Mouse (Mus musculus) layer of hippocampus, postnatal 14 days (tissue): Measurements from ENCODE around the gene Pex19. TPM values are rescaled to one million over a fixed set of nuclear protein-coding genes. Genes with fewer than 3 reads are reported as not detected.

Experiments used
- DNase-seq, 2 experiments: peaks; one replicate each; pipeline ENCODE4 v3.0.0; 2021 to 2022; ENCODE audit warnings: low spot score in 2 of 2, mixed read lengths in 1 of 2
- total RNA-seq, 2 experiments: library from RNA; stranded (reverse); gene quantifications; 2 replicates each; pipeline ENCODE4 v1.2.3; 2021

Gene Pex19
- total RNA-seq, 2 experiments from 2014 or later: 98.8 to 110 TPM

DNA sequence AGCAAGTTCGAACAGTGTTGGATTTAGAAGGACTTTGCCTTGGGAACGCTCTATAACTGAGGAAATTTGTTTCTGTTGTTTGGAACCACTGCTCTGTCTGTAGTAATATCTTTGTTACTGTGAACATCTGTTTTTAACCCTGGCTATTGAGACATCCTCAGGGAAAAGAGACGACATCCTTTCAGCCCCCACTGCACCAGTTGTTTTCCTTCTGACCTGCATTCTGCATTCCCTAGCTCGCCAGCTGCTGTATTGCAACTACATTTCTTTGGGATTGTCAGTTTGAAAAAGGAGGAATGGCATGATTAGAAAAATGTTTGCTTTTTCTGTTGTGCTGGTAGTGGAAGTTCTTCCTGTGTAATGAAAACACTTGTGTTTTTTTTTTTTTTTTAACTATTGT lies 54.3 kb downstream of the Pex19 start:
- DNase-seq: no peak

DNA sequence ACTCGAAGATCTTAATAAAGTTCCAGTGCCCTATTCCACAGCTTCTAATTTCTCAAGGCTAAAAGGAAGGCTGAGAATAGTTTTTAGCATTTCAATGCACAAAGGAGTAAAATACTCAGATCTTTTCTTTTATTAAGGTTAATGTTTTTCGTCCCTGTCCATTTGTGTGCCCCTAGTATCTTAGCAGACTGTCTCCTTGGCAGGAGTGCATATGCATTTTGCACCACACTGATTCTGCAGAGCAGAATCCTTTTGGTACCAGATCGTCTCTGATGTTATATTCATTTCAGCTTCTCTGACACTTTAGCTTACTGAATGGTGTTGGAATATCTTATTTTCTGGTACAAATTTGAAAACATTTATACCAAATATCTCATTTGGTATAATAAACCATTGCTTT lies 55.2 kb downstream of the Pex19 start:
- no peak for DNase-seq

DNA sequence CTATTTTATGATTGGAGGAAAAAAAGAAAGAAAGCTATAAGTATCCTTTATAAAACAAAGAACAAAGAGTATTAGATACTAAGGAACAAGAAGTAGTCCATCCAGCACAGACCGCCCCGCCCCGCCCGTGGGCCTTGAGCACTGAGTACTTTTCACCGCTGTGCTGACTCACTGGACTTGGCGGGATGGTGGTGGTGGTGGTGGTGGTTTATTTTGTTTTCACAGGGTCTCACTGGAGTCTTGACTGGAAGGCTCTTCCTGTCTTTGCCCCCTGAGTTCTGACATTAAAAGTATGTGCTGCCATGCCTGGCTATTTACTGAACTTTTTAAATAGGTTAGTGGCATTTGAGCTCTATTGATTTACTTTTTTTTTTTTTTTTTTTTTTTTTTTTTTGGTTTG lies 56.5 kb downstream of the Pex19 start:
- DNase-seq: no peak

DNA sequence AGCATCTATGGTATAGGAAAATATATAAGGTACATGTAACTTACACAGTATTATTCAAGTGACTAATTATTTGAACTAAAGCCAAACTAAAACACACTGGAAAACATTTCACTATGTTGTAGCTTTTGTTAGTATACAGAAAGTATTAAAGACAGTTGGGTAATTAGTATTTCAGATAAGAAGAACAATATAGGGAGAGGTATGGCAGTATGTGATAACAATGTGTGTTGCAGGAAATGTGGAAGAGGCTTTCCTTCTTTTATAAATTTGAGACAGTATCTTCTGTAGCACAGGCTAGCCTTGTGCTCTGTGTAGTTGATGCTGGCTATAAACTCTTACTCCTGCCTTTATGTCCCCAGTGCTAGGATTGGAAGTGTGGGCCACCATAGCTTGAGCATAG lies 57.4 kb downstream of the Pex19 start:
- no peak for DNase-seq

Other genes starting within 250 kb of the Pex19 start
- under 1 TPM in 1 of 2 experiments, not detected in 1; 0.19 TPM for gene Gm10521, start 231.1 kb upstream of the Pex19 start, total RNA-seq
- not detected for gene Slamf6, start 209.2 kb upstream of the Pex19 start, total RNA-seq
- gene Vangl2, start 98.3 kb upstream of the Pex19 start, total RNA-seq: 10 to 100 TPM; 21.9 to 22.4 TPM
- under 1 TPM; 0.85 to 0.91 TPM for gene Nhlh1, start 69.2 kb upstream of the Pex19 start, total RNA-seq
- gene Copa, start 44.2 kb upstream of the Pex19 start, total RNA-seq: 100 to 1,000 TPM; 152 TPM
- gene Ncstn, start 44.0 kb upstream of the Pex19 start, total RNA-seq: 10 to 100 TPM; 71.4 to 73.2 TPM
- gene Dcaf8, start 21.3 kb downstream of the Pex19 start, total RNA-seq: 100 to 1,000 TPM in 1 of 2 experiments, 10 to 100 TPM in 1; 97.8 to 104 TPM
- gene Pea15a, start 80.0 kb downstream of the Pex19 start, total RNA-seq: 100 to 1,000 TPM; 360 to 376 TPM
- gene Casq1, start 93.1 kb downstream of the Pex19 start, total RNA-seq: 1 to 10 TPM; 1.1 to 1.4 TPM
- not detected for gene Atp1a4, start 131.7 kb downstream of the Pex19 start, total RNA-seq
- 100 to 1,000 TPM; 185 to 195 TPM for gene Igsf8, start 134.9 kb downstream of the Pex19 start, total RNA-seq
- gene Atp1a2, start 171.3 kb downstream of the Pex19 start, total RNA-seq: 100 to 1,000 TPM; 610 to 641 TPM
- 10 to 100 TPM; 37.4 to 50.1 TPM for gene Kcnj9, start 202.6 kb downstream of the Pex19 start, total RNA-seq
- 100 to 1,000 TPM; 101 to 106 TPM for gene Kcnj10, start 214.5 kb downstream of the Pex19 start, total RNA-seq
- 1 to 10 TPM; 8.9 to 9.5 TPM for gene Pigm, start 249.8 kb downstream of the Pex19 start, total RNA-seq